Mouse (Mus musculus) kidney, postnatal 0 days (tissue): ENCODE results near the gene Ggt1. TPM values are rescaled to one million over a fixed set of nuclear protein-coding genes. Genes with fewer than 3 reads are reported as not detected.

Experiments
- ATAC-seq: fragments of 200-750 bp; cut with Nextera tagmentation; replicated peaks from 2 replicates; pipeline ENCODE4 v1.8.0; 2017; ENCODE audit warnings: low read depth, moderate number of reproducible peaks, moderate TSS enrichment, moderate library complexity; ENCODE audit not compliant: low FRiP score
- DNase-seq: peaks from one replicate; pipeline ENCODE4 v3.0.0-alpha.2; 2016; ENCODE audit warnings: low spot score
- H3K27ac ChIP-seq: fragments of 300-500 bp; sonication (generic); 2 replicates; pipeline ENCODE4 v1.5.1; 2014; ENCODE audit warnings: mild to moderate bottlenecking
- H3K27me3 ChIP-seq: fragments of 300-500 bp; sonication (generic); 2 replicates; pipeline ENCODE4 v1.6.1; 2014; ENCODE audit warnings: low read length, mixed read lengths; ENCODE audit not compliant: insufficient read depth
- H3K36me3 ChIP-seq: fragments of 300-500 bp; sonication (generic); 2 replicates; pipeline ENCODE4 v1.6.1; 2014; ENCODE audit warnings: low read length, mixed read lengths; ENCODE audit not compliant: insufficient read depth
- H3K4me1 ChIP-seq: fragments of 300-500 bp; sonication (generic); replicated peaks from 2 replicates; pipeline ENCODE4 v1.6.1; 2014; ENCODE audit warnings: antibody characterized with exemption, low read length, mixed read lengths; ENCODE audit not compliant: insufficient read depth
- H3K4me2 ChIP-seq: fragments of 300-500 bp; sonication (generic); 2 replicates; pipeline ENCODE4 v1.6.1; 2014; ENCODE audit warnings: mild to moderate bottlenecking, low read length, moderate library complexity, mixed read lengths
- H3K4me3 ChIP-seq: fragments of 300-500 bp; sonication (generic); replicated peaks from 2 replicates; pipeline ENCODE4 v1.5.1; 2014; ENCODE audit warnings: low read depth, low read length
- H3K9ac ChIP-seq: fragments of 300-500 bp; sonication (generic); 2 replicates; pipeline ENCODE4 v1.6.1; 2014; ENCODE audit warnings: low read depth, low read length
- H3K9me3 ChIP-seq: fragments of 300-500 bp; sonication (generic); replicated peaks from 2 replicates; pipeline ENCODE4 v1.6.1; 2016; ENCODE audit warnings: low read length, inconsistent platforms, mixed read lengths
- CTCF ChIP-seq: IDR thresholded peaks from 2 replicates; pipeline ENCODE4 v1.5.1; 2016; ENCODE audit warnings: antibody characterized with exemption, low read depth, mild to moderate bottlenecking, moderate library complexity
- WGBS: fragments of 180-500 bp; shearing (Covaris S2); extraction: QIAGEN DNeasy Blood & Tissue Kit; methylation state at CpG from one replicate; pipeline ENCODE4 v1.1.7; 2014; 5-methylcytosine and 5-hydroxymethylcytosine counted together
- polyA plus RNA-seq: library from polyadenylated mRNA; unstranded; fragments of >200 nt; fragmentation: Nextera tagmentation; extraction: Ambion mirVana; gene quantifications from 2 replicates; pipeline ENCODE4 v1.2.1, GENCODE M21; 2015

Ggt1 gene
- polyA plus RNA-seq, 1 experiment from 2014 or later: 317 TPM

- WGBS: 69% methylated on average over 14 of the region's 14 CpGs
These were observed 72.3 kb downstream of the Ggt1 start for GRCm38 (mm10) chr10:75633576-75634139.

GRCm38 (mm10) chr10:75634610-75635009, 73.2 kb downstream of the Ggt1 start:
- WGBS: 93% methylated on average over 8 of the region's 8 CpGs
- H3K9me3 ChIP-seq: no peaks in the 10 kb centered on the region
- H3K9ac ChIP-seq: no peak overlapping the region
- no peak overlapping the region for H3K4me2 ChIP-seq
- no peaks in the 10 kb centered on the region for H3K27me3 ChIP-seq
- H3K4me1 ChIP-seq: no peaks in the 10 kb centered on the region
- DNase-seq (no peak), ATAC-seq (no peak)
- H3K27ac ChIP-seq: no peak overlapping the region
- H3K4me3 ChIP-seq: no peak overlapping the region
- H3K36me3 ChIP-seq: no peaks in the 10 kb centered on the region
- TF ChIP-seq CTCF: no peak

More at GRCm38 (mm10) chr10:75633576-75634139, 72.3 kb downstream of the Ggt1 start:
- ATAC-seq (no peak), DNase-seq (no peak)
- H3K4me2 ChIP-seq: no peak overlapping the region
- H3K9ac ChIP-seq: no peak overlapping the region
- no peaks in the 10 kb centered on the region for H3K4me1 ChIP-seq
- no peaks in the 10 kb centered on the region for H3K36me3 ChIP-seq
- no peak overlapping the region for H3K27ac ChIP-seq
- no peaks in the 10 kb centered on the region for H3K27me3 ChIP-seq
- no peaks in the 10 kb centered on the region for H3K9me3 ChIP-seq
- H3K4me3 ChIP-seq: no peak overlapping the region
- no peak for TF ChIP-seq CTCF

- Histone ChIP-seq H3K4me3 (no peak overlapping the region), H3K4me2 (no peak overlapping the region), H3K9me3 (no peaks in the 10 kb centered on the region), H3K9ac (no peak overlapping the region), H3K36me3 (no peaks in the 10 kb centered on the region), H3K4me1 (no peaks in the 10 kb centered on the region), H3K27ac (no peak overlapping the region), H3K27me3 (no peaks in the 10 kb centered on the region)
- 70% methylated on average over 14 of the region's 14 CpGs for whole genome bisulfite sequencing
- TF ChIP-seq CTCF: no peak
- DNase-seq (no peak), ATAC-seq (no peak)
These were observed 73.8 kb downstream of the Ggt1 start for GRCm38 (mm10) chr10:75635019-75635692.

- Histone ChIP-seq H3K9ac (no peak overlapping the region), H3K4me3 (no peak overlapping the region), H3K9me3 (no peaks in the 10 kb centered on the region), H3K4me2 (no peak overlapping the region), H3K36me3 (no peaks in the 10 kb centered on the region), H3K27ac (no peak overlapping the region), H3K4me1 (no peaks in the 10 kb centered on the region), H3K27me3 (no peaks in the 10 kb centered on the region)
- TF ChIP-seq CTCF: peak; percentile 96
- DNase-seq (peak; percentile 78), ATAC-seq (0 out of 2 replicates have a peak, but pooled peaks have one; percentile 8)
- 3% methylated on average over 9 of the region's 9 CpGs for WGBS
These were observed 74.3 kb downstream of the Ggt1 start for GRCm38 (mm10) chr10:75635693-75636055.

Other genes with a start within 250 kb of the Ggt1 start
- gene Adora2a, start 244.7 kb upstream of the Ggt1 start, polyA plus RNA-seq: 5.2 and 6.3 TPM in 2 replicates
- gene Upb1, start 160.5 kb upstream of the Ggt1 start, polyA plus RNA-seq: 11.9 and 13.1 TPM in 2 replicates
- gene Snrpd3, start 44.1 kb upstream of the Ggt1 start, polyA plus RNA-seq: 113 and 125 TPM in 2 replicates
- 51.9 and 53.4 TPM in 2 replicates for gene Gucd1, start 43.6 kb upstream of the Ggt1 start, polyA plus RNA-seq
- gene Lrrc75b, start 1.3 kb upstream of the Ggt1 start, polyA plus RNA-seq: 2.6 and 2.7 TPM in 2 replicates
- 4.2 and 5.1 TPM in 2 replicates for gene Ggt5, start 27.7 kb downstream of the Ggt1 start, polyA plus RNA-seq
- 33.7 and 38.7 TPM in 2 replicates for gene Susd2, start 82.4 kb downstream of the Ggt1 start, polyA plus RNA-seq
- 20.5 and 24.0 TPM in 2 replicates for gene Cabin1, start 202.7 kb downstream of the Ggt1 start, polyA plus RNA-seq
- gene Ddt, start 211.8 kb downstream of the Ggt1 start, polyA plus RNA-seq: 183 and 188 TPM in 2 replicates
- gene Gm20441, start 219.3 kb downstream of the Ggt1 start, polyA plus RNA-seq: 0.71 TPM in 1 of 2 replicates, not detected in the other
- gene Gstt3, start 219.8 kb downstream of the Ggt1 start, polyA plus RNA-seq: 76.5 and 78.3 TPM in 2 replicates
- gene Gstt1, start 237.0 kb downstream of the Ggt1 start, polyA plus RNA-seq: 33.2 and 34.4 TPM in 2 replicates